Mouse (Mus musculus): ENCODE results near the gene Fsd1. TPM values are rescaled to one million over a fixed set of nuclear protein-coding genes. Genes with fewer than 3 reads are reported as not detected.

The Fsd1 gene
- total RNA-seq, 2 experiments from 2014 or later: 0.32 TPM; not detected in 1

DNA sequence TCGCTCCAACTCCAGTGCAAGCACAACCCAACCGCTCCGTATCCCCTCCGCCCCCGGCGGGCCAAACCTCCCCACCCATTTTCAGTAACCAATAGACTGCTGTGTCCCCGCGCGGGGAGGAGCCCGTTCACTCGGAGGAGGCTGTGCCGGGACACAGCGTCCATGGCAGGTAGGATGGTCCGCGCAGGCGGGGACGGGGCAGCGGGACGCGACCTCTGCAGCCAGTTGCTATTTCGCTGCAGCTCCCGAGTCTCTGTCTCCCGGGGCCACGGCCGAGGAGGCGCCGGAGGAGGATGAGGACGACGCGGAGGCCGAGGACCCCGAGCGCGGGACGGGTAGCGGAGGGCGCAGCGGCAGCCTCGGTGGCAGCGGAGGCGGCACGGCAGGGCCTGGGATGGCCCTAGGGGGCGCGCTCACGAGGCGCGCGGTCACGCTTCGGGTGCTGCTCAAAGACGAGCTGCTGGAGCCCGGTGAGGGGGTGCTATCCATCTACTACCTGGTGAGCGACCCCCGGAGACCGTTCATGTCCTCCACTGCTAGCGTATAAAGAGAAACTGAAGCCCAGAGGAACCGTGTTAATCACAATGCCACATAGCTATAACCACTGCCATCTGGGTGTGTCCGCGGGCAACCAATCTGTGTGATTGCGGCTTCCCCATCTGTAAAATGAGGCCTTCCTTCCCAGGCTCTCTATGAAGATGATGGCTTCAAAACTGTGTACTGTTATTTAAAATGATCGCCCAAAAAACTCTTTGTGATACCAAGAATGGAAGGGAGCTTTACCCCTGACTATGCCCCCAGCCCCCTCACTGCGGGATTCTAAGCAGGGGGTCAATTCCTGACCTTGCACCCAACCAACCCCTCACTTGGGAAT is 23.0 kb downstream of the Fsd1 start:
- DNase-seq (ENCODE audit: low spot score in 2 of 2): peak; percentile 79 to 89

DNA sequence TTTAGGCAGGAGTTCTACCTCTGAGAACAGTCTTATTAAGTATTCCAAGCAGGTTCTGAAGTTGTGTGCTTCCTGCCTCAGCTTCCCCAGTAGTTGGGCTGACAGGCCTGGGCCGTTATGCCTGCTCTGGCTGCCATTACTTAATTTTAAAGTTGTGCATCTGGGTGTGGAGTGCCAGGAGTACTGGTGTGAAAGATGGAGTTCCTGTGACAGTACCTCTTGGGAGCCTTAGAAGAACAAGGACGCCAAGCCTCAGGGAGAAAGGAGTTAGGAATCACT is 23.6 kb downstream of the Fsd1 start:
- no peak for DNase-seq (ENCODE audit: low spot score in 2 of 2)

DNA sequence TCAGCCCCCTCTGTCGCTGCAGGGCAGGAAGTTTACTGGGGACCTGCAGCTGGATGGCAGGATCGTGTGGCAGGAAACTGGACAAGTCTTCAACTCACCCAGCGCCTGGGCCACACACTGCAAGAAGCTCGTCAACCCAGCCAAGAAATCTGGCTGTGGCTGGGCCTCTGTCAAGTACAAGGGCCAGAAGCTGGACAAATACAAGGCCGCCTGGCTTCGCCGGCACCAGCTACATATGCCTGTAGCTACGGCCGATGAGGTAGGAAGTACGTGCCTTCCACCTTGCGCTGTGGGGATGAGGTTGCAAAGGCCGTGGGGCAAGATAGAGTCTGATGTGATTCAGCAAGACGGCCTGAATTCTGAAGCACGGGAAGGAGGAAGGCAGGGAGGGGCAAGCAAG is 23.9 kb downstream of the Fsd1 start:
- no peak for DNase-seq (ENCODE audit: low spot score in 2 of 2)

DNA sequence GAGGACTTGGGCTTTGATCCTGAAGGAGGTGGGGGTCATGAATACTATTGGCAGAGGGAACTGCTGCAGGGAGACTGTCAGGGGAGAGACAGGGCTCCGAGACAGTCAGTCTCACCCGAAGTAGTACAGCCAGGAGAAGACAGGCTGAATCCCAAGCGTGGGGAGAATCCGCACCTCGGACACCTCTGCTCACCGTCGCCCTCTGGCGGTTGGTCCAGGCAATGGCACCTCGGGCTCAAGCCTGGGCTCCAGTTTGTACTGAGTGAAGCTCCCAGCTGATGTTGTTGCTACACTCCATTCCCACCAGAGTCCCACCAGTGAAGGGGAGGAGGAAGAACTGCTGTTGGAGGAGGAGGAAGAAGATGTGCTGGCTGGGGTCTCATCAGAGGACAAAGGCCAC is 24.4 kb downstream of the Fsd1 start:
- DNase-seq (ENCODE audit: low spot score in 2 of 2): peak; percentile 71 to 77

DNA sequence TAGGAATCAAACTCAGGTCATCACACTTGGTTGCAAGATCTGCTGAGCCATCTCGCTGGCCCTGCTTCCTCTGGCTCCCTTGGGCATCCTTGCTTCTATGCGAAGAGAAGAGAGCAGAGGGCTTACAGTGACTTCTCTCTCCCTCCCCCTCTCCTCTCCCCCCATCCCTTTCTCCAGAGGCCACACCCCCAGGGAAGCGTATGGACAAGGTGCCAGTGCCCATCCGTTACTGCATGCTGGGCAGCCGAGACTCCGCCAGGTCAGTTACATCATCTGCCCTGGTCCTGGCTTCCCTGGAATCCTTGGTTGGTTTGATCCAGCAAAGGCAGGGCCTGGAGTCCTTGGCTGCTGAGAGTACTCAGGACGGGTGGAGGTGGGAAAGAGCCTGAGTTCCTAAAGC is 25.1 kb downstream of the Fsd1 start:
- DNase-seq (ENCODE audit: low spot score in 2 of 2): no peak

DNA sequence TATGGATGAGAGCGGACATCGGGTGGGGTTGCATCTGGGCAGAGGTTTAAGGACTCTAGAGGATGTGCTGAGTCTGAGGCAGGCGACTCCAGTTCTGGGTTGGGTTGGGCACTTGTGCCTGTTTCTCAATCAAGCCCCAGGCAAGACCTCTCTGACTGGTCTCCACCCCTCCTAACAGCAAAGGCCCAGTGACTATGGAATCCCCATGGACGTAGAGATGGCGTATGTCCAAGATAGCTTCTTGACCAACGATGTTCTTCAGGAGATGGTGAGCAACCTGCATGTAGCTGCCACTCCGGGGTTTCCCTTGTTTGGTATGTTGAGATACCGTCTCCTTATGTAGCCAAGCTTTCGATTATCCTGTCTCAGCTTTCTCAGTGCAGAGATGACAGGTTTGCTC is 29.0 kb downstream of the Fsd1 start:
- no peak for DNase-seq (ENCODE audit: low spot score in 2 of 2)

DNA sequence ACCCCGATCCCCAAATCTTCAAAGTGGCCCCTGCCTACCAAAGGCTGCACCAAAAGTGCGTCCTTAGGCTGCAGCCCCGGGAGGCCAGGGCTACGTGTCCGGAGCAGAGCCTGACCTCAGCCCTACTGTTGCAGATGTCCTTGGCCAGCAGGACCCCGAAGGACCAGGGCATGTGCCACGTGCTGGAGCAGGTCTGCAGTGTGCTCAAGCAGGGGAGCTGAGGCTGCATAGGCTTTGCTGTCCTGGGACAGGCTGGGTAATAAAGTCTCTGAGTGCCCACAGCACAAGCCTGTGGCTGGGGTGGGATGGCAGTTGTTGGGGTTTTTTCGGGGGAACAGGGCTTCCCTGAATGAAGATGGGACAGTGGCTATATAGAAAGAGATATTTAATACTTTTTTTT is 30.1 kb downstream of the Fsd1 start:
- DNase-seq (ENCODE audit: low spot score in 2 of 2): no peak

DNA sequence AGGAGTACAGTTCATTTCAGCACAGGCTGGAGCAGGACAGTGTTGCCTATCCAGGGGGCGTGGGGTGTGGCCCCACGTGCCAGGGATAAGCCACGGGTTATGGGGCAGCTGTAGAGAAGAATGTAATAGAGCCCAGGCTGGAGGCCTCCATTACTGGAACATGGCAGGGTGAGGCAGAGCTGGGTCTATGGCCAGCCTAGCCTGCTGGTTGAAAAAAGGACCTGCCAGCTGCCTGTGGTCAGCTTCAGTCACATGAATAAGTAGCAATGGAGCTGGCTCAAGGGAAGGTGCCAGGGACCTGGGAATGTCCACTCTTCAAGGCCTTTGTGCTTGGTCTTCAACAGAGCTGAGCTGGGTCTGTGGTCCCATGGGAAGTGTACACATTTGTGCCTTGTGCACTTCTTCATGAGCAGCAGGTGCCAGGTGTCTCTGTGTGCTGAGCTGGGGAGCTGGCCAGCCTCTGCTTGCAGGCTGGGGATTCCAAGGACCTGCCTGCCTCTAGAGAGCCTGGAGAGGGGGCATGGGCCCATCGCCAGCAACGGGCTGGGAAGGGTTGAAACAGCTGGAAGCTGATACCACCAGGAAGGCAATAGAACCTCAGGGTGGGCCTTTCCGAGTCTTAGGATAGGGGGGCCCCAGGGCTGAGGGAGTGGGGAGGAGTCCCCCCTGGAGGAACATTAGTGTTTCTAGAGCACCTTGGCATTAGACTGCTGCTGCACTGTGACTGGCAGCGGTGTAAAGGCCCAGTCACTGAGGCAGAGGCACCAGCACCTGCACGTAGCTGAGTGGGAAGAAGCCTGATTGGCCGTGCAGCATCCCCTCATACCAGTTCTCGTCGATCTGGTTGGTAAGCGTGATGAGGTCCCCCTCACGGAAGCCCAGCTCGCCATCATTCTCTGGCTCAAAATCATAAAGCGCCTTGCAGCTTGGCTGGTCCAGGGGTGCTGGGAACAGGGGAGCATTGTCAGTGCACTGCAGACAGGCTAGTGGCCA is 30.8 kb downstream of the Fsd1 start:
- no peak for DNase-seq (ENCODE audit: low spot score in 2 of 2)

DNA sequence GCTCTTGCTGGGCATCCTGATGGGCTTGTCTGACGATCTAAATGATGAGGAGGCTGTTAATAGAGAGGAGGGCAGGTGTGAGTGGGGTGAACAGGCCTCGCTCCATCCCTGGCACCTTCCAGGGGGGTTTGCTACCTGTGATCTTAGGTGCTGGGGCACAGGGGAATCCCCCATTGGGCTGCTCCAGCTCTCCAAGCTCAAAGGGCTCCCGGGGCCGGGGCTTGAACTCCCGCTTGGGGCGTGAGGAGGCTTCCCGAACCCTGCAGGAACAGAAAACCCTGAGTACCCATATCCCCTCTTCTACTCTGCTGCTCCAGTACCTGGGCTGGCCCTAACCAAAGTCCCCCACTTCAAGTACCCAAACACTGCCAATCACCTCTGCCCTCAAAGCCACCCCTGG is 31.5 kb downstream of the Fsd1 start:
- no peak for DNase-seq (ENCODE audit: low spot score in 2 of 2)

DNA sequence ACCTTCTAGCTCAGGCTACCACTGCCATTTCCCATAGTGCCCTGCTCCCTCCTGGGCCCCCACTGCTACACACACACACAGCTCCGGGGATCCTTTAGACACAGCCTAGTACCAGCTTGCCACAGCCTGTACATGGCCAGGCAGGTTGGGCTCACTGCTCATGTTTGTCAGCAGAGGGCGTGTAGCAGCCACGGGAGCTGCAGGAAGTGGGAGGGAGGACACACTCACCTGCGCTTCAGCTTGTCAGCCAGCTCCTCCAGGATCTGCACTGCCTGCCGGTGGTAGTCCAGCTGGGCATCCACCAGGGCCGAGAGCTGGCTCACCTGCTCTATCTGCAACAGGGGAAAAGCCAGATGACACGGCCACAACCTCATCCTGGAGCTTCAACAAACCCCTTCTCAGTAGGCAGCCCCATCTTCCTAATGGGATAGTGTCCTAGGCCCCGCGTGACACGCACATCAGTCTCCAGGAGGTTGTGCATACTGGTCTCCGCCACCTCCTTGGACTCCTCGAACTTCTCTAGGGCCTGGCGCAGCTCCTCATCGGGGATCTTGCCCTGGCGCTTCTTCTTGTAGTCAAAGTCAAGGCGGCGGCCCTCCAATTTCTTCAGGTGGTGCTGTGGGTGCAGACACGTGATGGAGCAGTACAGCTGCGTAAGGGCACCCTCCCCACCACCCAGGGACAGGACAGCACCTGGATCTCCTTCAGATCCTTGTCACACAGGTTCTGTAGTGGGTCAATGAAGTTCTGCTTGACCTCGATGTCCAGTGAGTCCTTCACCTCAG is 32.2 kb downstream of the Fsd1 start:
- DNase-seq (ENCODE audit: low spot score in 2 of 2): no peak

DNA sequence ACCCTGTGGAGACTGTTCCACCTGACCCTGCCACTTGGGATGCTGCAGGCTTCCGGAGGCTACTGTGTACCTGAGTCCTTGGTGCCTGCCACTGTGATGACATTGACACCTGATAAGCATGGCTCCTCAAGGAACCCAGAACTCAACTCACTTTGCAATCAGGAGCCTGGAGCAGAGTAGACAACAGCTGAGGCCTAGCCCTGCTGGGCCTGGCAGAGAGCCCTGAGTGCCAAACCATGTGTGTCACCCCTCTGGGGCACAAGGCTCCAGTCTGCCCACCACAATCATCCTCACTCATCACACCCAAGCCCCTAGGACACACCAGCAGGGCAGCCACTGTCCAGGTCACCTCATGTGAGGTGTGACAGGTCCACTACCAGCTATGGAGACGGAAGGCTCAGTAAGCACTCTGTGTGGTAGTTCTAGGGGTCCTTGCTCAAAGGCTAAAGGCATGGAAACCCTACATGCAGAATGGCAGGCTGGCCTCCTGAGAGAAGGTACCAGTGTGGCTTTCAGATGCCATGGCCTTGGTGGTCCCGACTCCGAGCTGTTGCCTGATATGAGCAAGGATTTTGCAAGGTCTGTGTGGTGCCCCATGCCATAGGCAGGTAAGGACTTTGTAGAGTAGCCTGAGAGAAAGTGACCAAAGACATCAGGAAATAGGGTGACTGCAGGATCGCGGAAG is 34.2 kb downstream of the Fsd1 start:
- DNase-seq (ENCODE audit: low spot score in 2 of 2): no peak

DNA sequence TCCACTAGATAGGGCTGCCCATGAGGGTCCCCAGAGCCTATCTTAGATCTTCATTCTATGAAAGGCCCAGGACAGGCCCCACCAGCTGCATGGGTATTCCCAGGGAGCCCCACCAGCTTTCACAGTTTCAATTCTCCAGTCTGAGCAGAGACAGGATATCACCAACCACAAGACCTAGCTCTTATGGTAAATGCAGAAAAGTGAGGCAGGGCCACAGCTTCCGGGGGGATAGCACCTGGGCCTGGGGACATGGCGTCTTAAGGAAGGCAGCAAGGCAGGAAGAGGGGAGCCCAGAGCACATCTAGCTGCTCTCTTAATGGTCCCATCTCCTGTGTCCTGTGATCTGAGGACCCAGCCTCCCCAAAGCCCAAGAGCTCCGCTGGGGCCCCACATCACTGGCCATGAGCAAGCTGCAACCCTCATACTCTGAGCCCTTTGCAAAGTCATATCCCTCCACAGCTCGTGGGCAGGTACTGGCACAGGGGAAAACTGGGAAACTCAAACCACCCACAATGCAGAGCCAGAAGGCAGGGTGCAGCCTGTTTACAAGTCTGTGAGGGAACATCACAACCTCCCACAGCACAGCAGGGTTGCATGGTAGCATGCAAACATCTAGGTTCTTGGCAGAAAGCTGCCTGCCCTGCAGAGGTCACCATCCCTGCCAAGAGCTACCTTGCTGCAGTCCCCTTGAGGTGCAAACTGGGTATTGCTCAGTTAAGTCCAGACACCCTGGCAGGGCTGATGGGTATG is 35.0 kb downstream of the Fsd1 start:
- DNase-seq (ENCODE audit: low spot score in 2 of 2): no peak

DNA sequence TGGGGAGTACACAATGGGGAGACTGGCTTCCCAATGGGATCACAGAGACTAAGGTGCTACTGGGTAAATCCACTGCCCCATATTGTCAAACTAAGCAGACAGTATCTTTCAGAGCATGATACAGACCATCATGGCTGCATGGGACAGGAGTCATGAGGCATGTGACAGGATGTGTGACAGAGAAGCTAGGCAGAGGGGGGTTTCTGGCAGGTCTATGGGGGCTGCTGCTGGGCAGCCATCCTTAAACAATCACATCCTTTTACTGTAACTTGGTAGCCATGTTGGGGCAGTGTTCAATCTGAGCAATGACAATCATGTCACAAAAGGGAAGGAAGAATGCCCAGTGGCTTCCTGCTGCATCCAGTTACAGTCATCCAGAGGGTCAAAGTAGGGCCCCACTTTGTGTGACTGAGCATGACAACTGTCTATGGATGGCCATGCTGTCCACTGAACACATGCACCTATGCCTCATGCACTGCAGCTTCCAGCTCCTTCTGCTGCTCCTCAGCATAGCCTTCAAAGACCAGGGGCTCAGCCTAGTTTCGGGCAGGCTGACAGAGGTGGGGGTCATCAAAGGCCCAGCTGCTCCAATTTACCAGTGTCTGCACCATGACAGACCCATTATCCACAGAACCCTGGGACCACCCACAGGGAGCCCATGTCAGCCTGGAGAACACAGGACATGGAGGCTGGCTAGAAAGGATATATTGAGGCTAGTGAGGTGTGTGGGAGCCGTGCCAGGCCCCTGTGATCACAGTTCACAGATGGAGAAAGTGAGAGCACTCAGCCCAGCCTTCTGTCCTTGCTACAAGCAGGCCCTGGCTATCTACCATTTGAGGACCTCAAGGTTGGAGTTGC is 36.1 kb downstream of the Fsd1 start:
- DNase-seq (ENCODE audit: low spot score in 2 of 2): no peak

DNA sequence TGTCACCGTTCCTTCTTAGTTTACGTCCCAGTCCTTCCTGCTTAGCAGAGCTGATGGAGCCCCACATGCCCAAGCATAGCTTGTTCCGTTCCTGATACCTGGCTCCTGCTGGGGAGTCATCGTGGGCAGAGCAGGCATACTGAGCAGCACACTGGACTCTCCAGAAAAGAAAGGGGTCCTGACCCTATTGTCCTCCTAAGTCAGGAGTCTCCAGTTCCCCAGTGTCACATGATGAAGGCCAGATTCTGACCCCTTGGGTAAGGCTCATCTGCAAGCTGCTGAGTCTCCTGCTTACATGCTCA is 36.6 kb downstream of the Fsd1 start:
- DNase-seq (ENCODE audit: low spot score in 2 of 2): no peak

DNA sequence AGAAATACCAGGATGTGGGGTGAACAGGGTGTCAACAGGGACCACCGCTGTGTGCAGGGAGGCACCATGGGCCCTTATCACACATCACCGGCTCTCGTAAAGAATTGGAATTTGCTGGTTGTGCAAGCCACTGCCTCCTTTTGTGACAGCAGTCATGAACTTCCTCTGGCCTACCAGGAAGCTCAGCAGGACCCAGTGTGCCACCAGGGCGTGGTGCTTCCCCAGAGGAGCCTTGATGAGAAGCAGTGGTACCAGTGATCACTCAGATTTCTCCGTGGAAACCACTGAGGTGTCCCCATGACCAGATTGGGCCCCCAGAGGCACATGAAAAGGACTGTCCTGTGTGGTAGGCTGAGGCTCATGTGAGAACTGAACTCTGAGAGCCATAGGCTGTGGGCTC is 37.1 kb downstream of the Fsd1 start:
- DNase-seq (ENCODE audit: low spot score in 2 of 2): no peak

DNA sequence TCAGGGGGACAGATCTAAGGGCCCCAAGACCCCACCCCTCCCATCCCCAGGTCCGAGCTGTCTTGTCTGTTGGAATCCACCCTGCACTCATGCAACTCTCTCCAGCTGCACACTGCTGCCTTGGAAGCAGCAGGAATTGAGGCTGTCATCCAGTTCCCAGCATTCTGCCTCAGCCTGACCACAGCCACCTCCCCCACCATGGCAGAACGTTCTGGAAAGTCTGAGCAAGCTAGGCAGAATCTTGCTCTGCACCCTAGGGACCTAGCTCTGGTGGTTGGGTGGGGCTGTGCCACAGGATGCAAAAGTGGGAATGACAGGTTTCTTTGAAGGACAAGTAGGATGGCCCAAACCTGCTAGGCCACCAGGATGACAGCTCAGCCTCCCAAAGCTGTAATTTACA is 38.2 kb downstream of the Fsd1 start:
- no peak for DNase-seq (ENCODE audit: low spot score in 2 of 2)

DNA sequence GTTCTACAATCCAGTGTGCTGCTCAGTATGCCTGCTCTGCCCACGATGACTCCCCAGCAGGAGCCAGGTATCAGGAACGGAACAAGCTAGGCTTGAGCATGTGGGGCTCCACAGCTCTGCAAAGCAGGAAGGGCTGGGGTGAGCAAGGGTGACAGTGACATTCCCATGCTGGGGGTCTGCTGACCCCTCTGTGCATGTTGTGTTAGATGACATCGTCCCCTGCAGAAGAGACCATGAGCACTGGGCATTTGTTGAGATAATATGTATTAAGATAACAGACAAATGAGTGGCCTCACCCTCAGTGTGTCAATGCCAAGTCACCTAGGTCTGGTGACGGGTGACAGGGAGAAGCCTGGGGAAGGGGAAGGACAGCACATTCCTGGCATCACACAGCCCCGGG is 38.6 kb downstream of the Fsd1 start:
- DNase-seq (ENCODE audit: low spot score in 2 of 2): no peak

DNA sequence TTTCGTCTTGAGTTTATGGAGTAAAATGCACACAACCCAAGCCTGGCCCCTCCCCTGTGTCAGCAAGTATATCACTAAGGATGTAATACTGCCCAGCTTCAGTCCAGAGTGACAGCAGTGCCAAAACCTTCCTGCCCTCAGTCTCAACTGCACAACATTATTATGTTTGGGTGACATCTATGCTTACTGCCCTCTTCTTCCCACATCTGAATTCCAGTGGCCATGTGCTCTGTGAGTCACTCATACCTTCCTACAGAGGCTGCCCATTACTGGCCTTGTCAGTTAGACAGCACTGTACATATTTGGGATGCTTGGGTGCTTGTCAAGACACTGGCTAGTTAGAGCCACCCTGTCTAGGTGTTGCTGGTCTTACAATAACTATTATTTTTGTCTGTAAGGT is 40.0 kb downstream of the Fsd1 start:
- DNase-seq (ENCODE audit: low spot score in 2 of 2): no peak

DNA sequence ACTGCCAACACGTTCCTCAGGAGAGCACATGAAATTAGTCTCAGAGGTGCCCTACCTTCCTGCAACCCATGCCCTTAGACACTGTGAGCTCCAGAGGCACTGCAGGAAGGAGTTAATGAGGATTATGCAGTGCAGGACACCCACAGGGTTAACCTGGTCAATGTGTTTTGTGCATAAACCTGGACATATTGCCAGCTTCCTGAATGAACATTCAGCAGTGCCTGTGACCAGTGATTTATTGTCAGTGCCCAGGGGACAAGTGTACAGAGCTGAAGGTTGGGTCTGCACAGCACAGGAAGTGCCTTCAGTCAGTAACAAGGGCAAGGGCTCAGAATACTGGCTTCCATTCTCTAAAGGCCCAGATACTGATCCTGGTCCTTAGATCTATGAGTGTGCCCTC is 40.6 kb downstream of the Fsd1 start:
- DNase-seq (ENCODE audit: low spot score in 2 of 2): no peak

Measured in gastrocnemius, postnatal 4 days (tissue).